Mouse (Mus musculus): ENCODE measurements around the gene Cnot6l.

- no peak for TF ChIP-seq CTCF (IDR thresholded peaks at IDR 0.05)
- no peak for TF ChIP-seq EP300 (IDR thresholded peaks at IDR 0.05)
These were observed 72.5 kb downstream of the Cnot6l start for GRCm38 (mm10) chr5:96091468-96091867.

Data from lung, postnatal 0 days (tissue).